Mouse (Mus musculus) embryo, embryonic 10 days (tissue): ENCODE data around the gene Ndufa3.

ENCODE experiments used
- DNase-seq: peaks from one replicate; pipeline ENCODE4 v3.0.0-alpha.2; 2015; ENCODE audit warnings: low spot score

The Ndufa3 gene

GRCm38 (mm10) chr7:3610437-3610836 is 6.7 kb upstream of the Ndufa3 start:
- DNase-seq, result no peak

- DNase-seq, result no peak
Measured at GRCm38 (mm10) chr7:3611006-3611405, 6.2 kb upstream of the Ndufa3 start.

- no peak for DNase-seq
Measured at GRCm38 (mm10) chr7:3614021-3614420, 3.2 kb upstream of the Ndufa3 start.

- DNase-seq, result no peak
Measured at GRCm38 (mm10) chr7:3616057-3616388, 1.1 kb upstream of the Ndufa3 start, which contains the start of gene Oscar. Oscar (minus strand) TSS chr7:3616157.

GRCm38 (mm10) chr7:3616389-3617241 is 558 bp upstream of the Ndufa3 start:
- DNase-seq, result no peak

GRCm38 (mm10) chr7:3629030-3629429 is 11.9 kb downstream of the Ndufa3 start:
- no peak for DNase-seq

- DNase-seq, result peak; percentile 97
Measured at GRCm38 (mm10) chr7:3629543-3630477, 12.6 kb downstream of the Ndufa3 start, which contains the start of the genes Tfpt and Prpf31. Tfpt (minus strand) TSS chr7:3629929. Prpf31 (plus strand) TSS chr7:3629985.

- DNase-seq, result no peak
Measured at GRCm38 (mm10) chr7:3630478-3630815, 13.3 kb downstream of the Ndufa3 start.

GRCm38 (mm10) chr7:3643412-3643811 is 26.2 kb downstream of the Ndufa3 start:
- DNase-seq, result no peak

GRCm38 (mm10) chr7:3643843-3644242 is 26.7 kb downstream of the Ndufa3 start:
- no peak for DNase-seq

- DNase-seq, result peak; percentile 16
Measured at GRCm38 (mm10) chr7:3644348-3644671, 27.1 kb downstream of the Ndufa3 start.

- peak; percentile 99 for DNase-seq
Measured at GRCm38 (mm10) chr7:3644672-3645487, 27.7 kb downstream of the Ndufa3 start, which contains the start of gene Cnot3. Cnot3 (plus strand) TSS chr7:3645268.

- DNase-seq, result peak; percentile 42
Measured at GRCm38 (mm10) chr7:3645488-3646025, 28.4 kb downstream of the Ndufa3 start.

- no peak for DNase-seq
Measured at GRCm38 (mm10) chr7:3646188-3646587, 29.0 kb downstream of the Ndufa3 start.

GRCm38 (mm10) chr7:3646641-3647040 is 29.5 kb downstream of the Ndufa3 start:
- no peak for DNase-seq

- DNase-seq, result no peak
Measured at GRCm38 (mm10) chr7:3656966-3657365, 39.8 kb downstream of the Ndufa3 start.

GRCm38 (mm10) chr7:3658578-3658977 is 41.4 kb downstream of the Ndufa3 start:
- DNase-seq, result no peak

GRCm38 (mm10) chr7:3664524-3665214 is 47.5 kb downstream of the Ndufa3 start:
- DNase-seq, result peak; percentile 33

GRCm38 (mm10) chr7:3665215-3666114 is 48.3 kb downstream of the Ndufa3 start, which contains the start of gene Leng1:
Leng1 (minus strand) TSS chr7:3665840.
- peak; percentile 98 for DNase-seq

GRCm38 (mm10) chr7:3666921-3667391 is 49.8 kb downstream of the Ndufa3 start:
- peak; percentile 27 for DNase-seq
